Mouse (Mus musculus): ENCODE measurements at regions not wholly inside any gene's neighbourhood (a gene's known extent, or its start where the extent isn't known, plus 50 kb on each side); places are given as distances from the start of the nearest gene placed in this dataset.

GRCm38 (mm10) chr9:35359699-35360098 is 61.2 kb upstream of the Cdon start:
- no peak for DNase-seq (ENCODE audit: extremely low spot score, low read depth, low spot score)

- DNase-seq (ENCODE audit: extremely low spot score, low read depth, low spot score), result no peak
Measured at GRCm38 (mm10) chr9:35360139-35361100, 60.5 kb upstream of the Cdon start.

- no peak for DNase-seq (ENCODE audit: extremely low spot score, low read depth, low spot score)
Measured at GRCm38 (mm10) chr9:35361432-35361831, 59.5 kb upstream of the Cdon start.

- no peak for DNase-seq (ENCODE audit: extremely low spot score, low read depth, low spot score)
Measured at GRCm38 (mm10) chr9:35362276-35362675, 58.7 kb upstream of the Cdon start.

- peak; percentile 53 for DNase-seq (ENCODE audit: extremely low spot score, low read depth, low spot score)
Measured at GRCm38 (mm10) chr9:35363079-35363478, 57.8 kb upstream of the Cdon start.

- no peak for DNase-seq (ENCODE audit: extremely low spot score, low read depth, low spot score)
Measured at GRCm38 (mm10) chr9:35363936-35364335, 57.0 kb upstream of the Cdon start.

GRCm38 (mm10) chr9:35365975-35366374 is 55.0 kb upstream of the Cdon start:
- DNase-seq (ENCODE audit: extremely low spot score, low read depth, low spot score), result no peak

- no peak for DNase-seq (ENCODE audit: extremely low spot score, low read depth, low spot score)
Measured at GRCm38 (mm10) chr9:35369063-35369462, 51.9 kb upstream of the Cdon start.

- no peak for DNase-seq (ENCODE audit: extremely low spot score, low read depth, low spot score)
Measured at GRCm38 (mm10) chr9:35370031-35370430, 50.9 kb upstream of the Cdon start.

GRCm38 (mm10) chr9:35370895-35371294 is 50.0 kb upstream of the Cdon start:
- DNase-seq (ENCODE audit: extremely low spot score, low read depth, low spot score), result no peak
